Mouse (Mus musculus) left cerebral cortex, postnatal 4 days (tissue): ENCODE results near the gene Greb1. TPM values are rescaled to one million over a fixed set of nuclear protein-coding genes. Genes with fewer than 3 reads are reported as not detected.

Experiments used
- DNase-seq: peaks from one replicate; pipeline ENCODE4 v3.0.0-alpha.2; 2022
- intact Hi-C: fragments of 180-260 bp; cut with DNase I; formaldehyde crosslinking; loops from one replicate; pipeline ENCODE4 v1.15.1; 2025
- total RNA-seq, 2 experiments: library from RNA; stranded (reverse); gene quantifications; 2 replicates each; pipeline ENCODE4 v1.2.3; 2021

Greb1 gene
- total RNA-seq, 2 experiments from 2014 or later: 0.84 to 0.97 TPM

DNA sequence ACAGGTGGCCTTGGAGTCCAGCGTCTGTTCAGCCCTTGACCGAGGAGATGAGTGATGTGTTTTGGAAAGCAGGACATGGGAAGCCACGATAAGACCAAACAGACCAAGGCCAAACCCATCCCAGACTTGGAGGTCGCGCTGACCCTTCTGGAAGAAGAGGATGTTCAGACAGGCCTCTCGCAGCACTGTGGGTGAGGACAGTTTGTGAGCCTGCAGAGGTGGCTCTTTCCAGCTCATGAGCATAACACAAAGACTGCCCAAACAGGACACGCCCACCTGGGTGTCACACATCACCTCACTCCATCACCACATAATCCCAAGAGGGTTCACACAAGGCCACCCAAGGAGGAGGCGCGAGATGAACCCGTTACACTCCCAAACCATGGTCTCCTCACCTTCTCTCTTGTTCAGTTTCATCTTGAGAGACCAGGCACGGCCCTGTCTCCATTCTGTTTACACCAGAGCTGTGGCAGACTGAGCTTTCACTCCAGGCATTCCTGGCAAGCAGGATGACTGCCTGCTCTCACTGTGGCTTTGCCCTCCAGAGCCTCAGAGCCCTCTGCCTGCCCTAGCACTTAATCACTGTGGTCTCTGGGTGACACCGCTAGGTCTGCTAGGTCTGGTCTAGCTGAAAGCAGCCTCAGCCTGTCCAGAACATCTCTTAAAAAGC, 35.8 kb downstream of the Greb1 start:
- DNase-seq: no peak
- intact Hi-C loops: no loop called here

DNA sequence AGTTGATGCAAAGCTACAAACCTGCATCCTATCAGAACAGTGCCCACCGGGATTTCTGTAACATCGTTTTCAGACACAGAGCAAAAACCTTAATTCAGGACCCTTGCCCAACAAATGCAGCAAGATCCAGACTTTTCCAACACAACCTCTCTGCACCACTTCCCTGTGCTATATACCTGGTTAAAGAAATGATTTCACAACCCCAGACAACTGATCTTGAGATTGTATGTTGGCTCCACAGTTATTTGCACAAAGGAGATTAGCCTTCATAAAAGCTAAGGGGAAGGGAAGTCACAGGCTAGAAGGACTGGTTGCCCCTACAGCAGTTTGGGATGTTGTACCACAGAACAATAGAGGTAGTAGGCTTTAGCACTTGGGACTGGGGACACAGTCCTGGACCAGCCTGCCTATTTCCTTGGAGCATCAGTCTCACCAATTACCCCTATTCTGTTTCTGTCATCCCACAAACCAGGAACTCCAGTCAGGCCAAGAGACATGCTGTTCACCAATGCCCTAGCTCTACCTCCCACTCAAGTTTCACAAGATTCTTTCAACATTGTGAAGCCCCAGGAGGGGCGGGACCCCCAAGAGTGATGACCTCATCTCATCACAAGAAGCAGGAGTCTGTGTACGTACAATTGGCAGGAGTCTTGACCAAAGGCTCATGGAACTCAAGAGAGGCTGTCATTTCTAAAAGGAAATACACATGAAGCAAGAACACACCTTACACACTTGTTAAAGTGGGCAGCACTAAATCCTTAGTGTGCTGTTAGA, 36.9 kb downstream of the Greb1 start:
- intact Hi-C loops: no loop called here
- DNase-seq: no peak

- intact Hi-C loops: no loop called here
- no peak for DNase-seq
Measured at GRCm38 (mm10) chr12:16761461-16761860, 39.2 kb downstream of the Greb1 start.

DNA sequence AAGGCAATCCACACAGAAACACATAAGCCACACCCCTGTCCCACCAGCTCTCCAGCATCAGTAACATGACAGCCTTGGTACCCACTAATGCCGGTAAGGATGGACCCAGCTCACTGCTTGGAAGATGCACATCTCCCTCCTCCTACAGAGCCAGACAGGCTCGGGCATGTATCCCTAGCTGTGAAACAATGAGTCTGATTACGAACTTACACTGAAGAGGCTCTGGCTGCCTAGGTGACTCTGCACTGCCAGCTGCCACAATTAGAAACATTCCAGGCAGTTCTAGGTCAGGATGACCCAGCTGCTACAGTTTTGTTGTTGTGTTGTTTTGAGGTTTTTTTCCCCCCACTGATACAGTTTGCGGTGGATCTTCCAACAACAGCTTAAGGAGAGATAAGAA, 40.4 kb downstream of the Greb1 start:
- intact Hi-C loops: no loop called here
- DNase-seq: no peak

DNA sequence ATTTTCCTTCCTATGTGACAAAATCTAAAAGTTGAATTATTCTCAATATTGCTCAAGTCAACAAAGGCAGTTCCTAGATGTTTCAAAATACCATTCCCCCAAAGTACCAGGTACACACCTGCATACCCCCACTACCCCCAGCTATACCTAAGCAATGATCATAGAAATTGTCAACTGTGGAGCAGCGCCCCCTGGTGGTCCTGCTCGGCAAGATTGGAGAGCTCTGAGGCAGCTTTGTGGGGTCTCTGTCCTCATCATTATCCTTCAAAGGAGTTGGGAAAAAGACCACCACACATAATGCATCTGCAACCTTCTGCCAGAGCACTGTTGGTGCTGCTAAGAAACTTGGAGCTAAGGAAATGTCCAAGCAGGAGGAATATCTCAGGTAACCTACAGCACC, 46.4 kb downstream of the Greb1 start:
- intact Hi-C loops: no loop called here
- peak; percentile 59 for DNase-seq

- intact Hi-C loops: no loop called here
- DNase-seq: no peak
Measured at GRCm38 (mm10) chr12:16753555-16753954, 47.1 kb downstream of the Greb1 start.

DNA sequence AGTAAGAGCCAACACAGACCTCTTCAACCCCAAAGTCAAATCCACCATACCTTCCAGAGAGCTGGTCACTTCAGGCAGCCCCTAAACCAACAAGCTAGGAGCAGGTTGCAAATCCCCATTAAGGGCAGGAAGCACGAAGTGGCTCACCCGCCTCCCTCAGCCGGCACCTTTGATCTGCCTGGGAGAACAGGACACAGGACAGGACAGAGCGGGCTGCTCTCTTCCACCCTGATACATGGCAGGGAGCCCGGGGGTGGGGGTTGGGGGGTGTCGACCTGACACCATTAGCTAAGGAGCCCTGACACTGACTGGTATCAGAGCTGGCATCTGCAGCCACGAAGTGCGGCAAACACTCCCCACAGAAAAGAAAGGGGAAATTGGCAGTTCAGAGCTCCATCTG, 47.6 kb downstream of the Greb1 start:
- peak; percentile 25 for DNase-seq
- intact Hi-C loops: no loop called here

- intact Hi-C loops: no loop called here
- no peak for DNase-seq
Measured at GRCm38 (mm10) chr12:16752236-16752840, 48.3 kb downstream of the Greb1 start.

DNA sequence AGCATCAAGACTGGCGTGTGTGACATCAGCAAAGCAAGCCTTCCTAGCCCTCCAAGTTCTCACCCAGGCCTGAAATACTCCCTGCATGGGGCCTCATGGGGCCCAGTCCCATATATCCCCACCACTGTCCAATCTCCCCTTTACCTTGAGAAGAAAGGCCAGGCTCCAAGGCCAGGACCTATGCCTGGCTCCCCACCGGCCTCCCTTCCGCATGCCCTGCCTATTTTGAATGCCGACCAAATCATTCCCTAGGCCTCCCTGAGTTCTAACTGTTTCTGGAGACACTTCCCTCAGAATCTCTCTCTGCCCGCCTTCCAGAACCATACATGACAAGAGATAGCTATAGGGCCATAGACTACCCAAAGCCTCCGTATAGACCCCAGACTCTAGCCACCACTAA, 49.1 kb downstream of the Greb1 start:
- intact Hi-C loops: no loop called here
- no peak for DNase-seq

- no peak for DNase-seq
- intact Hi-C loops: no loop called here
Measured at GRCm38 (mm10) chr12:16740059-16740458, 60.6 kb downstream of the Greb1 start.

DNA sequence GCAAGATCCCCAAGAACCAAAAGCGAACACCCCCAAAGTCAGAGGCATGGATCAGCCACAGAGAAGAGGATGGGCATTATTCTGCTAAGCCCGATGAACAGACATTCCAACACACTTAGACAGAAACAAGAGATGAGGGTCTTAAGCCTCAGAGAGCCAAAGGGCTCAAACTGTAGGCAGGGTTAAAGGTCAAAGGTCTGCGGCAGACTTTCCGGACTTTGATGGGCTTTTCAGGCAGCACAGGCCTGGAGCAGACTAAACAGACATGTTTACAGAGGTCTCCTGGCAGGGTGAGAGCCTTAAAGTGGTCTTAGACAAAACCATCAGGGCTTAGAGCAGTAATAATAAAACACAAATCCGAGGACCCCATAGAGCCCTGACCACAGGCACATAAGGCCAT, 63.4 kb downstream of the Greb1 start:
- no peak for DNase-seq
- intact Hi-C loops: no loop called here

DNA sequence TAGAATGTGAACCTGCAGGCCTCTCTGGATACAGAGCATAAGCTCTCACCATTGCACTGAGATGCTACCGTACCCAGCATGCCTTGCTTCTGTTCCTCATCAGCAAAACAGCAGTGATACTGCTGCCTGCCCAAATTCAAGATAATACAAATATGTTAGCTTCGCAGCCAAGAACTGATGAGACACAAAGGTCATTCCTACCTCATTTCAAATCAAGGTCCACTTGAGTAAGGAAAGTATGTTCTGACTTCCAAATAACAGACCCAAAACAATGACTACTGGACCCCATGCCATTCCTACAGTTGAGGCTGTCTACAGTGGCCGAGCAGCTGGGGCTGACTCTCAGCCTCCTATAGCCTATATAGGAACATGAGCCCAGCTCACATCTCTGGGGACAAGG, 66.0 kb downstream of the Greb1 start:
- no peak for DNase-seq
- intact Hi-C loops: no loop called here

DNA sequence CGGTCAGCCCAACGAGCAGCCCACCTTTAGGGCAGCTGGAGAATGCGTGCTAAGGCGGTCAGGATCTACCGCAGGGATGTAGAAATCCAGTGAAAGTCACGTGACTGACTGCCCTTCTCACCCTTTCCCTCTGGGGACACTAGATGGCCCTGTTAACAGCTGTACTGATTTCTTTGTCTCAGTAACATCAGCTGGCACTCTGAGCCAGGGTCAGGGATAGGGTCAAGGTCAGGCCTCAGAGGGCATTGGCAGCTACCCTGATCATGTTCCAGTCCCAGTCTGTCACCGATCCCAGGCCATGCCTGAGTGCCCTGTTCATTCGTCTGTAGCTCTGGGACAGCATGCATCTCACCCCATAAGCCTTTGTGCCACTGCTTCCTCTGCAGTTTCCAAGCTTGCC, 66.7 kb downstream of the Greb1 start:
- intact Hi-C loops: no loop called here
- DNase-seq: no peak

DNA sequence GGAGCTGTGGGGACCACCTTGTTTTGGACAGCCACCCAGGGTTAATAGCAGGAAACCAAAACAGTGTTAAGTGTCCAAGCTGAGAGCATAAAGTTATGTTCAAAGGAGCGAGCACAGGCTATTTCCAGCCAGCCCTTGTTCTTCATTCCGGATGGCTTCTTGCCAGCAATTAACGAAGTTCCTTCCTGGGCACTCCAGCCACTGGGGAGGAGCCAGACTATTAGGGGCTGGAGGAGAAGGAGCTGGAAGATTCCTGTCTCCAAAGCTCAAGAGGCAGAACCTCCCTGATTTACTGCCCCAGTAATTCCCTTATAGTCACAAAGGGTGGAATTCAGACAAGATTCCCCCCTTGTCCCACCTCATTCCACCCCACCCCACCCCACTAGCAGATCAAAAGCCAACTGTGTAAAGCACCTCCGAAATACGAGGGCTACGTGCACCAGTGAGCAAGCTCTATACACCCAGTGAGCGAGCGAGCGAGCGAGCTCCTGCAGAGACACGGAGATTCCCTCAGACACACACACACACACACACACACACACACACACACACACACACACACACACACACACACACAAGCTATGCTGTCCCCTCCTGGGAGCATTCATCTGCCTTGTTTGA, 69.5 kb downstream of the Greb1 start:
- intact Hi-C loops: no loop called here
- peak; percentile 39 for DNase-seq

DNA sequence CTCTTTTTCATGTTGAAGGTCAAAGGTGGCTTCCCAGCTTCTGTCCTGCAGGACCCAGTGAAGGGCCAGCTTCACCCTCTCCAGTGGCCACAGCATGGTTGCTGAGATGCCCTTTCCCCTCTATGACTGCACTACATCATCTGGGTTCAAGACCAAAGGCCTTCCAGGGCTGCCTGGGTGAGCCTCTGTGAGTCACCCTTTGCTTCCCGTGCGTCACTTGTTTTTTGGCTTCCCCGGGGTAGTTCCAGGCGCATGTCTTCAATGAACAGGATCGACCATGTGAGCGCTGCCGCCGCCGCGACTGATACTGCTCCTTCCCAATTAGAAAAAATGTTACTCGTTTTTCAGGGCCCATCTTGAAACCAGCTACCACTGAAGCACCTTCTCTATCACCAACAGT, 70.5 kb downstream of the Greb1 start:
- intact Hi-C loops: no loop called here
- DNase-seq: no peak

- intact Hi-C loops: loop anchor here (10.0 kb wide), 1 partner anchor 267 kb away; no protein-coding TSS in a partner anchor
- no peak for DNase-seq
Measured at GRCm38 (mm10) chr12:16728221-16728620, 72.5 kb downstream of the Greb1 start.

DNA sequence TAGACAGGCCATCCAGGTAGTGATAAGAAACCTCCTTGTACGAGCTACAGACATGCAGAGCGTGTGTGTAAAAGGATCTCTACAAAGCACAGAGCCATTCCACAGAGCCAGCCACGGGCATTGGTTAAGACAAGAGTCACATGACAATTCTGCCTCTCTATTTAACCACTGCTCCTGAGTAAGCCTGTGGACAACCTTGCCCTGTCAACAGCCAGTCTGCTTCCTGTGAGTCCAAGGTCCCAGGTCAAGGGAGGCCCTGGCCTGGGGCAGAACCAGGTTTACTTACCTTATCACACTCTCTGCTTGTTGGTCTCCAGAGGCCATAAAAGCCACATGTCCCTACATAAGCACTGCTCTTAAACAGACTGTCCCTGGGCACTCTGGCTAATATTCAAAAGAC, 74.5 kb downstream of the Greb1 start:
- DNase-seq: no peak
- intact Hi-C loops: loop anchor here (10.0 kb wide), 1 partner anchor 269 kb away; no protein-coding TSS in a partner anchor

GRCm38 (mm10) chr12:16723601-16724000, 77.1 kb downstream of the Greb1 start:
- no peak for DNase-seq
- intact Hi-C loops: loop anchor here (10.0 kb wide), 1 partner anchor 271 kb away; no protein-coding TSS in a partner anchor

GRCm38 (mm10) chr12:16718660-16719315, 81.9 kb downstream of the Greb1 start:
- intact Hi-C loops: no loop called here
- peak; percentile 57 for DNase-seq

DNA sequence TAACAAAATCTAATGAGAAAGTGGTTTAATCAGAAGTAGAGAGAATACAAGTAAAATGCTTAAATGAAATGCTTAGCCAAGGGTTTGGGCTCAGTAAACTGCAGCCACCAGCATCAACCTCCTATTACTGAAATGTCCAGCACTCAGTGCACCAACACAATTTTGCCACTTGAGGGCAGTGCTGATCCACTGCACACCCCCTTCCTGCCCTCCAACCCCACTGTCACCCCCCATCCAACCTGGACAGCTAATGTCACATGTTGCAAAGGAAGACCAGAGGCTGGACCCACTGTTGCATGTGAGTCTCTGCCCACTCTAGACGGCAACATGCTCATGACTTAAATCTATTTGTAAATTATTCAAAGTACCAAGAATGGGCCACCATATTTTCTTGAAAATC, 83.0 kb downstream of the Greb1 start:
- DNase-seq: peak; percentile 49
- intact Hi-C loops: loop anchor here (2.0 kb wide), 1 partner anchor 87 kb away; no protein-coding TSS in a partner anchor

DNA sequence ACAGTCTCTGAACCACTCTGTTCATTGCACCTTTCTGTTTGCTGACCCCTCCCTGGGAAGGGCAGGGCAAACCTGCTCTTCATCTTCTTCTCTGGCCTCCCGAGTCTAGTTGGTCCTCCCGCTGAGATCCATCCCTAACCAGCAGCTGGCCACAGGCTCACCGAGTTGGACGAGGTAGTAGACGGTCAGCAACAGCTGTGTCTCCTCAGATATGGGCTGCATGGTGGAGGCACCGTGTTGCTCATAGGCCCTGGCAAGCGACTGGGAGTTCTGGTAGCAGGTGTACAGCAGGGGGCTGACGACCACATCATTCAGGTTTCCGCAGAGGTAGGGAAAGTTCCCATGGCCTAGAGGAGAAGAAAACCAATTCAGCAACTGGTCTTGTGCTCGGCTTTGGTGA, 86.1 kb downstream of the Greb1 start:
- no peak for DNase-seq
- intact Hi-C loops: no loop called here
